Mouse (Mus musculus) embryonic facial prominence, embryonic 15.5 days (tissue): Measurements from ENCODE around the gene Apoo. TPM values are rescaled to one million over a fixed set of nuclear protein-coding genes. Genes with fewer than 3 reads are reported as not detected.
"Not testable (repeated sequence)": the region's sequence is repeated elsewhere in the genome, so short reads cannot be mapped to it uniquely, and the experiment has no call there.

ENCODE experiments used
- ATAC-seq: fragments of 200-750 bp; cut with Nextera tagmentation; 2 replicates; pipeline ENCODE4 v1.8.0; 2017; ENCODE audit warnings: low read depth, moderate TSS enrichment; ENCODE audit not compliant: insufficient number of reproducible peaks, low FRiP score, low TSS enrichment
- H3K27ac ChIP-seq: fragments of 300-500 bp; sonication (generic); replicated peaks from 2 replicates; pipeline ENCODE4 v1.5.1; 2015; ENCODE audit warnings: mild to moderate bottlenecking, inconsistent platforms
- H3K27me3 ChIP-seq: fragments of 300-500 bp; sonication (generic); 2 replicates; pipeline ENCODE4 v1.6.1; 2015; ENCODE audit warnings: inconsistent platforms
- H3K36me3 ChIP-seq: fragments of 300-500 bp; sonication (generic); 2 replicates; pipeline ENCODE4 v1.6.1; 2015; ENCODE audit warnings: mild to moderate bottlenecking, inconsistent platforms
- H3K4me1 ChIP-seq: fragments of 300-500 bp; sonication (generic); 2 replicates; pipeline ENCODE4 v1.6.1; 2015; ENCODE audit warnings: inconsistent platforms
- H3K4me2 ChIP-seq: fragments of 300-500 bp; sonication (generic); replicated peaks from 2 replicates; pipeline ENCODE4 v1.6.1; 2015; ENCODE audit warnings: mild to moderate bottlenecking, inconsistent platforms
- H3K4me3 ChIP-seq: fragments of 300-500 bp; sonication (generic); replicated peaks from 2 replicates; pipeline ENCODE4 v1.5.1; 2015; ENCODE audit warnings: mild to moderate bottlenecking, inconsistent platforms
- H3K9ac ChIP-seq: fragments of 300-500 bp; sonication (generic); 2 replicates; pipeline ENCODE4 v1.6.1; 2015; ENCODE audit warnings: inconsistent platforms
- H3K9me3 ChIP-seq: fragments of 300-500 bp; sonication (generic); replicated peaks from 2 replicates; pipeline ENCODE4 v1.6.1; 2016; ENCODE audit warnings: inconsistent platforms
- WGBS: fragments of 180-500 bp; shearing (Covaris S2); methylation state at CpG from one replicate; pipeline ENCODE4 v1.1.7; 2015; 5-methylcytosine and 5-hydroxymethylcytosine counted together
- microRNA-seq: library from miRNA; unstranded; fragments of <30 nt; microRNA quantifications from one replicate; pipeline ENCODE4, GENCODE M21; 2016; ENCODE audit warnings: borderline number of aligned reads
- polyA plus RNA-seq: library from polyadenylated mRNA; unstranded; fragments of >200 nt; fragmentation: Nextera tagmentation; extraction: Ambion mirVana; gene quantifications from 2 replicates; pipeline ENCODE4 v1.2.1, GENCODE M21; 2015

Apoo gene
- polyA plus RNA-seq, 1 experiment from 2014 or later: 71.3 TPM

DNA sequence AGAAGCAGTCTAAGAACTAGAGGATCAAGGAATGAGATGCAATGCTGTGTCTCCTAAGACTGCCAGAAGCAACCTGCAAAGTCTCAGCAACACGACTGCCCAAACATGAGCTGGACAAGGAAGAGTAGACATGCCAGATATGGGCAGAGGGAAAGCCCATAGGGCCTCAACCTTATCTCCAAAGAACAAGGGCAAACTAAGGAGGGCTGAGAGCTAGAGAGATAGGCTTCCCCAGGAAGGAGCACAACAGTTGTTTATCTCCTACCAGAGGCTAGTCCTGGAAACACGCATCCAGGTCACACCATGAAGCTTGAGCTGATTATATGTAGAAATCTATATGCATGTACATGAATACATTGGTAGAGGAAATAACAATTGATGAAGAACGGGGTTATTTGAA, 78.5 kb downstream of the Apoo start:
- WGBS: no CpG with 5 or more reads among the region's 3 CpGs
- ATAC-seq, H3K4me2 ChIP-seq: not testable (repeated sequence)

DNA sequence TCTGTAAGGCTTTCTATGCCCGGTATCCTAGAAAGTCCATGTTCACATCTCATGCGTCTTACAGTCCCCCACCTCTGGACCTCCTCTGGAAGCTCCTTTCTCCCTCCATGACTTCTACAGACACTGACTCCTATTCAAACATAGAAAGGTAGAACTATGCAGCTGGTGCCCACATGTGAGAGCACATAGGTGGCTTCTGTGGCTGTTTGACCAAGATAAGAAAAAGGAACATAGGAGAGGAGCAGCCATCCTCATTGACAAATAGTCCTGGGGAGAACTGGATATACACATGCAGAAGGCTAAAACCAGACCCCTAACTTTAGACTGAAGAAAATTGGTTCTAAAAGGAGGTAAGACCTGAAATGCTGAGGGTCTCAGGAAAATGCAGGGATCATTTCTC, 79.1 kb downstream of the Apoo start:
- not testable (repeated sequence) for H3K4me3 ChIP-seq

More for the DNA sequence above, 78.5 kb downstream of the Apoo start:
- H3K9me3 ChIP-seq, H3K4me1 ChIP-seq, H3K36me3 ChIP-seq, H3K4me3 ChIP-seq, H3K9ac ChIP-seq, H3K27ac ChIP-seq, H3K27me3 ChIP-seq: not testable (repeated sequence)

DNA sequence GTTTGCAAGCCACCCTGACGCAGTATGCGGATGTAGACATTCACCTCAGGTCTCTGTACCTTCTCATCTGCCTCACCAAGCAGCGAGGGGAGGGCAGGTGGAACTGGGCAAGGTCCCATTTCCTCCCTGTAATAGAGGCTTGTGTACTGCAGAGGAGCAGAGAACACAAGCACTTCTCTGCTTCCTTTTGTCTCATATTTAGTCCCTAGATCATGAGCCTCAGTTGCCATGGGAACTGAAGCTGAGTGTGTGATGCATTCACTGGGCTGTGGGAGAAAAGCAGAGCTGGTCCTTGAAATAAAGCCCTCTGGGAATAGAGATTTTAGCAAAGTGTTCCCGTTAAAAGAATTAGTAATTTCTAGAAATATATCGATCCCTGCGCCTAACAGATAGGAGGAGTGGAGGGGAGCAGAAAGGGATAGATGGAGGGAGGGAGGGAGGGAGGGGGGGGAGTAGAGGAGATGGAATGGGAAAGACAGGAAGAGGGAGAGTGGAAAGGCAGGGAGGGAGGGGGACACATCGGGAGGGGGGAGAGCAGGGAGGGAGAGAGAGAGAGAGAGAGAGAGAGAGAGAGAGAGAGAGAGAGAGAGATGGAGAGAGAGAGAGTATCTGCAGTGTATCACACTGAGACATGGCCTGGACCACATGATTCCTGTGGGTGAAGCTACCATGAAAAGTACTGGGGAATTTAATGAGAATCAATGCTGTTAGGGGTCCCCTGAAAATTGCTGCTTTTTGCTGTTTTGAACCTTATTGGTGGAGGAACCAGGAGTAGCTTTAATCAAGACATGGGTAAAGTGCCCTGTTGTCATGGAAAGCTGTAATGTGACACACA, 83.3 kb downstream of the Apoo start:
- WGBS: no CpG with 5 or more reads among the region's 7 CpGs

More for the DNA sequence above, 79.1 kb downstream of the Apoo start:
- ATAC-seq, H3K4me2 ChIP-seq, H3K9ac ChIP-seq, H3K27ac ChIP-seq, H3K4me1 ChIP-seq, H3K36me3 ChIP-seq, H3K9me3 ChIP-seq, H3K27me3 ChIP-seq: not testable (repeated sequence)
- 98% methylated on average over 2 of the region's 2 CpGs for WGBS

DNA sequence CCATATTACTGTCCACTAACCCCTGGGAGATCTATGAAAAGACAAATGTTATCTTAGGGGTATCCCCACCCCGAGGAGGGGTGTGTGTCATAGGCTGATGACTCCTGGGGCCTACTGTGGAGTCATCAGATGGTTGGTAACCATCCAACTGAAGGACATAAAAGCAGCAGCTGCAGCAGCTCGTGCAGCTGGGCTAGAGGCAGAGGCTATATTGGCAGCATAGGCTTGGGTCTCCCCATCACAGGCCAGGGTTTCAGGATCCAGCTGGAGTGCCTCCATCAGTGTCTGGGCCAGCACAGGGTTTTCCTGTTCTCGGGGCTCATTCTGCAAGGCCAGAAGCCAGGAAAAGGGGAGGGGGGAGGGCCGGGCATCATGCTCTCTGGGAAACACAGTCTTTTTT, 92.4 kb downstream of the Apoo start:
- no peak overlapping the region for H3K4me3 ChIP-seq
- no peak overlapping the region for H3K27ac ChIP-seq
- H3K9me3 ChIP-seq: no peaks in the 10 kb centered on the region
- H3K4me2 ChIP-seq: no peak overlapping the region
- peaks cover 13% of the 10 kb centered on the region; the same call in 1 of the 2 replicates for H3K27me3 ChIP-seq
- no peaks in the 10 kb centered on the region for H3K36me3 ChIP-seq
- 50% methylated on average over 4 of the region's 4 CpGs for WGBS
- ATAC-seq: no peak
- no peaks in the 10 kb centered on the region for H3K4me1 ChIP-seq
- no peak overlapping the region for H3K9ac ChIP-seq

More for the DNA sequence above, 83.3 kb downstream of the Apoo start:
- H3K4me2 ChIP-seq, H3K36me3 ChIP-seq, H3K4me1 ChIP-seq, H3K4me3 ChIP-seq, H3K9me3 ChIP-seq, H3K27ac ChIP-seq, ATAC-seq, H3K9ac ChIP-seq, H3K27me3 ChIP-seq: not testable (repeated sequence)

DNA sequence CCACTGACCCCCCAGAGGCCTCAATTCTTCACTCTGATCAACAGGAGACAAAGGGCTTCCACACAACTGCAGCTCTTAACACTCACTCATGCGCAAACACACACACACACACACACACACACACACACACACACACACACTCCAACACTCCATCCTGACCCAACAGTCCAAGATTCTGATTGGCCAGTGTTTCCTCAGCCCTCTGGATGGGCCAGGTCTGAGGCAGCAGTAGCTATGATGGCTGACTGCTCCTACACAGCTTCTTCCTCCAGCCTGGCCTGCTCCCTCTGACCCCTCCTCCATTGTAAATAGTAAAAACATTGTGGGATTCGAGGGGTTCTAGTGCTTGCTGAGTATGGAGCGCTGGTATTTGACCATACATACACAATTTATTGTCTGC, 94.6 kb downstream of the Apoo start:
- not testable (repeated sequence) for ATAC-seq, H3K9me3 ChIP-seq
- 78% methylated on average over 1 of the region's 3 CpGs for WGBS

DNA sequence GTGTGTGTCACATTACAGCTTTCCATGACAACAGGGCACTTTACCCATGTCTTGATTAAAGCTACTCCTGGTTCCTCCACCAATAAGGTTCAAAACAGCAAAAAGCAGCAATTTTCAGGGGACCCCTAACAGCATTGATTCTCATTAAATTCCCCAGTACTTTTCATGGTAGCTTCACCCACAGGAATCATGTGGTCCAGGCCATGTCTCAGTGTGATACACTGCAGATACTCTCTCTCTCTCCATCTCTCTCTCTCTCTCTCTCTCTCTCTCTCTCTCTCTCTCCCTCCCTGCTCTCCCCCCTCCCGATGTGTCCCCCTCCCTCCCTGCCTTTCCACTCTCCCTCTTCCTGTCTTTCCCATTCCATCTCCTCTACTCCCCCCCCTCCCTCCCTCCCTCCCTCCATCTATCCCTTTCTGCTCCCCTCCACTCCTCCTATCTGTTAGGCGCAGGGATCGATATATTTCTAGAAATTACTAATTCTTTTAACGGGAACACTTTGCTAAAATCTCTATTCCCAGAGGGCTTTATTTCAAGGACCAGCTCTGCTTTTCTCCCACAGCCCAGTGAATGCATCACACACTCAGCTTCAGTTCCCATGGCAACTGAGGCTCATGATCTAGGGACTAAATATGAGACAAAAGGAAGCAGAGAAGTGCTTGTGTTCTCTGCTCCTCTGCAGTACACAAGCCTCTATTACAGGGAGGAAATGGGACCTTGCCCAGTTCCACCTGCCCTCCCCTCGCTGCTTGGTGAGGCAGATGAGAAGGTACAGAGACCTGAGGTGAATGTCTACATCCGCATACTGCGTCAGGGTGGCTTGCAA, 95.9 kb downstream of the Apoo start:
- H3K9ac ChIP-seq, H3K4me2 ChIP-seq, H3K4me3 ChIP-seq, H3K27ac ChIP-seq, H3K27me3 ChIP-seq, H3K4me1 ChIP-seq, ATAC-seq, H3K36me3 ChIP-seq, H3K9me3 ChIP-seq: not testable (repeated sequence)
- no CpG with 5 or more reads among the region's 7 CpGs for WGBS

More for the DNA sequence above, 94.6 kb downstream of the Apoo start:
- H3K4me1 ChIP-seq, H3K27ac ChIP-seq, H3K4me3 ChIP-seq, H3K9ac ChIP-seq, H3K36me3 ChIP-seq, H3K4me2 ChIP-seq, H3K27me3 ChIP-seq: not testable (repeated sequence)

Small RNAs within 50 kb of the gene (microRNA-seq; reads per million reads assigned to microRNA genes)
- gene Gm44477: not detected

Other genes with a start within 250 kb of the Apoo start
- 28.0 and 33.7 TPM in 2 replicates for gene Zfx, start 243.4 kb upstream of the Apoo start, polyA plus RNA-seq
- gene Eif2s3x, start 154.3 kb upstream of the Apoo start, polyA plus RNA-seq: 64.4 and 65.9 TPM in 2 replicates
- 9.0 and 9.8 TPM in 2 replicates for gene Klhl15, start 132.5 kb upstream of the Apoo start, polyA plus RNA-seq
- 0.05 TPM in 1 of 2 replicates, not detected in the other for gene Fam90a1b, start 340 bp upstream of the Apoo start, polyA plus RNA-seq
- 656 and 670 TPM in 2 replicates for gene Maged1, start 175.0 kb downstream of the Apoo start, polyA plus RNA-seq